Mouse (Mus musculus) layer of hippocampus, adult 18-20 months (tissue): ENCODE data around the gene Itpkc. TPM values are rescaled to one million over a fixed set of nuclear protein-coding genes. Genes with fewer than 3 reads are reported as not detected.

Experiments
- DNase-seq, 2 experiments: peaks; one replicate each; pipeline ENCODE4 v3.0.0; 2022; ENCODE audit warnings: low spot score in 2 of 2
- total RNA-seq, 2 experiments: library from RNA; stranded (reverse); gene quantifications; 2 replicates each; pipeline ENCODE4 v1.2.3; 2021

Itpkc gene
- total RNA-seq, 2 experiments from 2014 or later = 10.6 TPM

GRCm38 (mm10) chr7:27238568-27238967 lies 10.1 kb upstream of the Itpkc start:
- no peak for DNase-seq

GRCm38 (mm10) chr7:27237527-27237926 lies 9.1 kb upstream of the Itpkc start:
- no peak for DNase-seq

DNA sequence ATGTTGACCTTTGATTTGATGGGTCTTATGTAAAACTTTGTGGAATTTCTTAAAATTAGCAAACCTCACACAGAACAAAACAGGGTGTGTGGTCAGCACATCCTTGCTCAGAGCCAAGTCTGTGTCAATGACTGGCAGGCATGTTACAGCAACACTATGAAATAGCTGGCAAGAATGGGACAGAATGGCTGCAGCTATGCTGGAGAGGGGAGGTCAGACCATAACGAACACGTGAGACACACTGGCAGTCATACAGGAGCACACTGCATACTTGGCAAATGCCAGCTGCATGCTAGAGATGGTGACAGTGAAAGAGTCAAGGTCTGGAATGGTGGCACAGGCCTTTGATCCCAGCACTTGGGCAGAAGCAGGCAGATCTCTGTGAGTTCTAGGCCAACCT lies 7.3 kb upstream of the Itpkc start:
- no peak for DNase-seq

- no peak for DNase-seq
Measured at GRCm38 (mm10) chr7:27233300-27233699, 4.8 kb upstream of the Itpkc start.

DNA sequence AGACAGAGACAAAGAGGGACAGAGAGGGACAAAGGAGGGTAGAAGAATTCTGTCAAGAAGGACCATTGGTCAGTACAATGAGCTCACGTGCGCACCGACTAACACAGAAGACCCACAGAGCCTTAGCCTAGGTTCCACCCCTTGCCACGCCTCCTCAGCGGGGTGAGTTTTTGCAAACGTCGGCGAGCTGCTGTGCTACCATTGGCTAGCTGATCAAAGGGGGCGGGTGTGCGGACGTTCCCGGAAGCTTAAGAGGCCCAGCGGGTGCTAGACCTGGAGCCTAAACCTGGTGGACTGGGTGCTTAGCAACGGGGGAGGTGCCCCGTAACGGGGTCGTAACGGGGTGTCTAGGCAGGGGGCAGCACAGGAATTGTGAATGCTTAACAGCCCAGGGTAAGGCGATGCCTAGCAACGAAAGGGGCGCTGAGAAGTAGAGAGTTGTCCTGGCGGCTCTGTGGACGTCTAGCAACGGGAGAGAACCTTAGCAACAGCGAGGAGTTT lies 4.4 kb upstream of the Itpkc start, which contains the start of gene Coq8b:
Gene Coq8b (plus strand): TSS at position 243 of the 501 bp plus-strand sequence.
- peak; percentile 93 to 94 for DNase-seq

DNA sequence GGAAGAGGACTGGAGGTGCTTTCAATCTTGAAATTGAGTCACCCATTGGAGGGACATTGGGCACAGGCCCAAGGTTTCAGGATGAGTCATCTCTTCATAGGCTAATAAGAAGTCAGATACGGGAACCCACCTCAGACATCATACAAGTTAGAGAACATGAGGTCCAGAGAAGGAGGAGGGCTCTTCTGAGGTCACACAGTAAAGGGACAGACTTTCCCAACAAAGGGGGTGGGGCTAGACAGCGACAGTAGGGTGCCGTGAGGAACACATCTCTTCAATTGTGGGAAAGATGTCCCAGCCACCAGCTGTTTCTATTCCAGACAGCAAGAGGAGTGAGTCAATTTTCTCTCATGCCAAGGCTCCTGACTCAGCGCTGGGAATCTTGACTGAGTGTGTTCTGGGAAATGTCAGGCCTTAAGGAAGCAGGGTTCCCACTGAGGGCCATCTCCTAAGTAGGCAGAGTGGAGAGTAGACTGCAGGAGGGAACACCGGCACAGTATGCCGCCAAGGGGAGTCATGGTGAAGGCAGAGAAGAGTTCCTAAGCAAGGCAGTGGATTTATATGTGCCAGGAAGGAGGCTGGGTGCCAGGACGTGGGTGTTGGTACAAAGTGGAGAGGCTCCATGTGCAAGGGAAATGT lies 3.4 kb upstream of the Itpkc start:
- peak; percentile 71 to 89 for DNase-seq

DNA sequence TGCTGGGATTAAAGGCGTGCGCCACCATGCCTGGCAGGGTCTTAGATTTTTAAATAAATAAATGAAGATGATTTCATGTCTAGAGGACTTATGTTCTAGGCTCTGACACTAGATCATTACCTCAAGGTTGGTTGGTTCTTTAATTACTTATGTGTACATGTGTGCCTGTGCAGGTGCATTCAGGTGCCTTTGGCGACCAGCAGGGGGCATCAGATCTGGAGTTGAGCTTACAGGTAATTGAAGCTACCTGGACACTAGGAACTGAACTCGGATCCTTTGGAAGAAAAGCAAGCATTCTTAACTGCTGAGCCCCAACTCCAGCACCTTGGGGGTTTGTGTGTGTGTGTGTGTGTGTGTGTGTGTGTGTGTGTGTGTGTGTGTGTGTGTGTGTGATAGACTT lies 2.3 kb upstream of the Itpkc start:
- no peak for DNase-seq

GRCm38 (mm10) chr7:27228865-27229264 lies 404 bp upstream of the Itpkc start:
- no peak for DNase-seq

DNA sequence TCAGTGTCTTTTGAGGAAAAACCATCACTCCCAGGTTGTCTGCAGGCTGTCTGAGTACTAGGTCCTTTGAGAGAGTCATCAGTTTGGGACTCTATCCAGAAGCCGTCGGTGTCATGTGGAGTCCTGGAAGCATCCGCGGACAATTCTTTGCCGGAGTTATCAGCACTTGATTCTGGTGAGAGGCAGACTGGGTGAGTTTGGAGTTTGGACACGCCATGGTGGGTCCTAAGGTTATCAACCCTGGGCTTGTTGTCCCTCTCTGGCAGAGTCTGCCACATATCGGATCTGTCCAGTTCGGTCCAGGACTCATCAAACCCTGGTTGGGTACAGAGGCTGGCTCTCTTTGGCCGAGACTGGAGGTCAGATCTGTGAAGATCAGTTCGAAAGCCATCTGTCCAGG lies 785 bp downstream of the Itpkc start:
- no peak for DNase-seq

DNA sequence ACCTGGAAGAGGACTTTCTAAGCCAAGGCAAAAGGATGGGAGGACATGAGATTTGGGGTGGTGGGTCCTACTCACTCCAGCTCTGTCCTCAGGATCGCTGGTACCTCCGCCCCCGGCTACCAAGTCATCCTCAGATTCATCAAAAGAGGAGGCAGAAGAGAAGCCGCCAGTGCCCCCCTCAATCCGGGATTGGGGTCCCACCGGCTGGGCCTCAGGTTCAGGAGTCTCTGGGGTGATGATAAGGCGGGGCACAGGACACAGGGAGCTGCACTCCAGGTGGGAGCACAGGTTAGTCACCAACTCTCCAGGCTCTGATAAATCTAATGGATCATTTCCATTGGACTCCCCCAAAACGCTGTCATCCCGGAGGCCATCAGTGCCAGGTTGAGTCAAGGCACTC lies 1.2 kb downstream of the Itpkc start:
- DNase-seq = no peak

DNA sequence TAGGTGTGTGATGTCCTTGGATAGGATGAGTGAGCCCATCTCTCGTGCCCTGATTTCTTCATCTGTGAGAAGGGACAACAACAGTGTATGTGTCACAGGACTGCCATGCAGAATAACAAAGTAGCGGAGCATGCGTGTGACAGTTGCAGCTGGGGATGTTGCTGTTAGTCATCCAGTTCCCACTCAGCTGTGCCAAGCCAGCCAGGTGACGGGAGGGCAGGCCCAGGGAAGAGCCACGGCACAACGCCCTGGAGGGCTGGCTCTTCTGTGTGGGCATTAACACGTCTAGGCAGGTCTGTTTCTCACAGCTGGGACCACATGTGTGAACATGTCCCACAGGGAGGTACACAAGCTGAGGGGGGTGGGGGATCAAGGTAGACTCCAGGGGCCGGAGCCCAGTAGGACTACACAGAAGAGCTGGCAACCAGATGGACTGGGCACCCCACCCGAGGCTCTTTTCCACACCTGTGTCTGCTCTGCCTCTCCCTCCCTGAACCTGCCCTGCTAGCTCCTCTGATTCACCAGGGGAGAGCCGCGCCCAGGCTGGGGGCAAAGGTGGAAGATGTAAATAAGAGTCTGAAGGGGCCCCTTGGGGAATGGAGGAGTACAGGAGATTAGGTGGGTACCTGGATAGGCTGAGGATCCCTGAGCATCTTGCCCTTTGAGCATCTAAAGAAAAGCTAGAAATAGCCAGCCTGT lies 3.4 kb downstream of the Itpkc start:
- DNase-seq = peak in 1 of 2 experiments; percentile 38

DNA sequence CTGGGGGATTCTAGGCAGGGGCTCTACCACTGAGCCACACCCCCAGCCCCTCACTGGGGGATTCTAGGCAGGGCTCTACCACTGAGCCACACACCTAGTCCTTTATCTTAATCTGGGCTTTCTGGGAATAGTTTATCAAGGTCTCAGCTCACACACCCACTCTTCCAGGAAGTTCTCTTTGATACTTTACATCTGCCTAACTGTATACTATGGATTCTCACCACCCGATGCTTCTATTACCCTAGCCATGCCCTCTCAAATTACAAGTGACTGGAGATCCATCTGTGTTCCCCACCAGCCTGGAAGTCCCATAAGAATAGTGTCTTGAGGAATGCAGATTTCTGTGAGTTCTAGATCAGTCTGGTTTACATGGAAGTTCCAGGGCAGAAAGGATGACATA lies 5.9 kb downstream of the Itpkc start:
- no peak for DNase-seq

GRCm38 (mm10) chr7:27221939-27222338 lies 6.5 kb downstream of the Itpkc start:
- DNase-seq = no peak

DNA sequence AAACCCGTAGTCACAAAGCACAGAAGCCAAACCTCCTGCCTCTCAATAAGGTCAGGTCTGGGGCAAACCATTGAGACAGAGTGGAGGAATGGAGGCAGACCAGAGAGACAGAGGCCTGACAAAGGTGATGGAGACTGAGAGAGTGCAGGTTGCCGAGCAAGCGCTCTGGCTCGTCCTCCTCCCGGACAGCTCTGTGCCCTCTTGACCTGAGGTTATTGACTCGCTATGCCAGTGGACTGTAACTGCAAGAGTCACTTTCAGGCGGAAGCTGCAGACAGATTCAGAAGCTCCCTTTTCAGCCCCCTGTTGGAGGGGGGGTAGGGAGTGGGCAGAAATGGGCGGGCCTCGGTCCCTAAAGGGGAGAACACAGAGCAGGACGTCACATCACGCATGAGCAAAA lies 8.5 kb downstream of the Itpkc start:
- no peak for DNase-seq

DNA sequence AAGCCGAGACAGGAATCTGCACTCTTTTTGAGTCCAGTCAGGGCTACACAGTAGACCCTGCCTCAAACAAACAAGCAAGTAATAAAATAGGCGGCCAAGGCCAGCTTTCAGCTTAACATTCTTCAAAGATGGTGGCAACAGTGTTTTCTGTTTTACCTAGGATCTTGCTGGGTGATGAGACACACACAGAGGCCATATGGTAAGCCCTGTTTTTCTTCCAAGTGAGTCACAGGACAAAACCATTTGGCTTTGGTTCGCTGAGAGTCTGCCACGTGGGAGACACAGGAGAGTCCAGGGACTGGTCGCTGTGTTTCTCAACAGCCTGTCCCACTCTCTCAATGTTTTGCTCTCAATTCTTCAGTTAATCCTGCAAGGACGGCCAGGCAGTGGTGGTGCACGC lies 9.9 kb downstream of the Itpkc start:
- DNase-seq = peak in 1 of 2 experiments; percentile 63

- no peak for DNase-seq
Measured at GRCm38 (mm10) chr7:27212626-27213025, 15.8 kb downstream of the Itpkc start.

GRCm38 (mm10) chr7:27203730-27204449 lies 24.6 kb downstream of the Itpkc start:
- no peak for DNase-seq

- DNase-seq = no peak
Measured at GRCm38 (mm10) chr7:27198779-27199178, 29.7 kb downstream of the Itpkc start.

- no peak for DNase-seq
Measured at GRCm38 (mm10) chr7:27198355-27198754, 30.1 kb downstream of the Itpkc start.

DNA sequence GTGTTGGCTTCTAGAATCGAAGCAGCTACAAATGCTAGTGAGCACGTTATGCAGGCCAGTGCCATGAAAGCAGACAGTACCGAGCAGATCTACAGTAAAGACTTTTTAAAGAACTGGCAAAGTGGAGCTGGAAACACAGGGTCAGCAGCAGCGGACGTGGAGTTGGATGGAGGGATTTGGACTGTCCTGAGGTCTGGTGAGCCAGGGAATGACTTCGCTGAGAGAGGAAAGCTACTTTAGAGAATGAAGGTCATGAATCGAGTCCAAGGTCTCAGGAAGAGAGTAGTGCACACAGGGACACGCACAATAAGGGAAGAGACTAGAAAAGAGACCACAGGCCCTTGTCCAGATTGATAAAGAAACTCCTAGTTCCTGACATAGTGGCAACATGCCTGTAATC lies 30.8 kb downstream of the Itpkc start:
- DNase-seq = no peak

DNA sequence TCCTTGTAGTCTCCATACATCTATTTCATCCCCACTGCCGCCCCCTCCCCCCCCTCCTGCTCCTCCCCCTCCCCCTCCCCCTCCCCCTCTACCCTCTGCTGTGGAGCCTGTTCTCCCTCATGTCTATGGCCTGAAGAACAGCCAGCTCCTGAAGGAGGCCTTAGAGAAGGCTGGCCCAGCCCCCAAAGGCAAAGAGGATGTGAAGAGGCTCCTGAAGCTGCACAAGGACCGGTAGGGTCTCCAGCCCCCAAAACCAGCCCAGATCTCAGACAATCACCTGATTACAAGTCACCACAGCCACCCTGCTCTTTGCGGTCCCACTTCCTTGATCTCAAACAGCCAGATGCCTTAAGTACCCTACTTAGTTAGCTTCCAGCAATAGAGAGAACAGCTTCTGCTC lies 31.3 kb downstream of the Itpkc start:
- DNase-seq = no peak
